ENCODE assay signal across 48 mouse cellular contexts in genomic region chr10:94352172-94352876, GRCm38 (mm10). TPM values are rescaled to one million over a fixed set of nuclear protein-coding genes. Genes with fewer than 3 reads are reported as not detected.
"Had no signal": no experiment of that assay in that cellular context is flagged by ENCODE, and none has a peak within 500 bp of the region (broad histone marks: within the 10 kb centered on the region; RNA-seq: fewer than 3 reads in every experiment).

No protein-coding gene starts in this region.

- H3K36me3 ChIP-seq: heart, embryonic 10.5 days; heart, embryonic 12.5 days; heart, embryonic 13.5 days; heart, embryonic 15.5 days; hindbrain, embryonic 10.5 days; hindbrain, embryonic 12.5 days; hindbrain, embryonic 13.5 days; hindbrain, embryonic 15.5 days; intestine, embryonic 15.5 days; kidney, embryonic 15.5 days had no signal

- H3K27me3 ChIP-seq: heart, embryonic 12.5 days; heart, embryonic 13.5 days; heart, embryonic 15.5 days; hindbrain, embryonic 12.5 days; hindbrain, embryonic 13.5 days; hindbrain, embryonic 15.5 days; intestine, embryonic 15.5 days; kidney, embryonic 15.5 days had no signal

- DNase-seq: heart, postnatal 10 days; heart, postnatal 14 days; heart, postnatal 36 days; heart, postnatal 4 days; kidney, adult 11 months; kidney, adult 18-20 months; kidney, adult 2 months; kidney, adult 8-10 months; kidney, adult 9 months; kidney, postnatal 10 days; kidney, postnatal 14 days; kidney, postnatal 25 days; kidney, postnatal 36 days; kidney, postnatal 4 days; layer of hippocampus, adult 9-11 months; layer of hippocampus, postnatal 36 days had no signal

- H3K4me1 ChIP-seq: intestine, embryonic 15.5 days; kidney, embryonic 15.5 days had no signal

- H3K27ac ChIP-seq: heart, embryonic 10.5 days; heart, embryonic 13.5 days; heart, embryonic 15.5 days; hindbrain, embryonic 10.5 days; hindbrain, embryonic 12.5 days; hindbrain, embryonic 13.5 days; hindbrain, embryonic 14.5 days; hindbrain, embryonic 15.5 days; hindbrain, postnatal 0 days; intestine, embryonic 15.5 days; kidney, embryonic 15.5 days; kidney, postnatal 0 days; layer of hippocampus, adult 2 months had no signal

- H3K9ac ChIP-seq: heart, embryonic 12.5 days; heart, embryonic 13.5 days; heart, embryonic 15.5 days; hindbrain, embryonic 12.5 days; hindbrain, embryonic 13.5 days; hindbrain, embryonic 14.5 days; hindbrain, embryonic 15.5 days; intestine, embryonic 15.5 days; kidney, embryonic 15.5 days had no signal

- H3K4me3 ChIP-seq: heart, embryonic 10.5 days; heart, embryonic 12.5 days; heart, embryonic 13.5 days; heart, embryonic 15.5 days; hindbrain, embryonic 10.5 days; hindbrain, embryonic 12.5 days; hindbrain, embryonic 13.5 days; hindbrain, embryonic 15.5 days; intestine, embryonic 15.5 days; kidney, embryonic 15.5 days; layer of hippocampus, adult 2 months had no signal

- H3K4me2 ChIP-seq: heart, embryonic 11.5 days; heart, embryonic 12.5 days; heart, embryonic 13.5 days; heart, embryonic 15.5 days; hindbrain, embryonic 12.5 days; hindbrain, embryonic 13.5 days; hindbrain, embryonic 14.5 days; hindbrain, embryonic 15.5 days; intestine, embryonic 15.5 days; kidney, embryonic 15.5 days had no signal

- ATAC-seq: hindbrain, embryonic 16.5 days; hindbrain, postnatal 0 days; inflammation-experienced regulatory T-cells, adult 6 months; intestine, embryonic 15.5 days; intestine, embryonic 16.5 days; intestine, postnatal 0 days had no signal

- H3K9me3 ChIP-seq: heart, embryonic 10.5 days; heart, embryonic 12.5 days; heart, embryonic 13.5 days; heart, embryonic 15.5 days; hindbrain, embryonic 10.5 days; hindbrain, embryonic 12.5 days; hindbrain, embryonic 13.5 days; hindbrain, embryonic 15.5 days; intestine, embryonic 15.5 days; kidney, embryonic 15.5 days had no signal

RNA-seq across cellular contexts. Expression of gene Gm4792, which starts 53.8 kb away (rescaled TPM):
- total RNA-seq: heart, adult 8-10 months; heart, postnatal 10 days; heart, postnatal 14 days; heart, postnatal 25 days; heart, postnatal 36 days; heart, postnatal 4 days; hematopoietic stem cell, adult 5-6 weeks; layer of hippocampus, adult 18-20 months; layer of hippocampus, adult 2 months; layer of hippocampus, adult 8-10 months; layer of hippocampus, postnatal 10 days; layer of hippocampus, postnatal 14 days; layer of hippocampus, postnatal 36 days had no signal
- polyA plus RNA-seq: heart, embryonic 10.5 days; heart, embryonic 11.5 days; heart, embryonic 12.5 days; heart, embryonic 13.5 days; heart, embryonic 14.5 days; heart, embryonic 15.5 days; heart, postnatal 0 days; inflammation-experienced regulatory T-cells, adult 6 months; intestine, embryonic 14.5 days; intestine, embryonic 15.5 days; intestine, embryonic 16.5 days; intestine, postnatal 0 days; kidney, adult 2 months; kidney, embryonic 14.5 days; kidney, embryonic 15.5 days; kidney, embryonic 16.5 days; kidney, postnatal 0 days; large intestine, adult 2 months had no signal
